Mouse (Mus musculus) megakaryocyte, embryonic 14.5 days (primary cell): ENCODE data around the gene Cela3b. TPM values are rescaled to one million over a fixed set of nuclear protein-coding genes. Genes with fewer than 3 reads are reported as not detected.

Source experiments
- H3K27me3 ChIP-seq: replicated peaks from 2 replicates; pipeline ENCODE3; 2012; ENCODE audit warnings: inconsistent platforms
- H3K36me3 ChIP-seq: replicated peaks from 2 replicates; pipeline ENCODE3; 2012; ENCODE audit warnings: low read length, inconsistent platforms, mixed read lengths
- H3K4me1 ChIP-seq: 2 replicates; pipeline ENCODE4 v1.6.1; 2012; ENCODE audit warnings: inconsistent platforms
- H3K4me3 ChIP-seq: replicated peaks from 2 replicates; pipeline ENCODE3; 2012; ENCODE audit warnings: moderate library complexity, mild to moderate bottlenecking, inconsistent platforms
- H3K9me3 ChIP-seq: 2 replicates; pipeline ENCODE4 v1.6.1; 2012; ENCODE audit warnings: inconsistent platforms
- FLI1 ChIP-seq: IDR thresholded peaks from 2 replicates; pipeline ENCODE4 v1.6.1; 2012; ENCODE audit warnings: low read length, inconsistent platforms, mixed read lengths
- GATA1 ChIP-seq: IDR thresholded peaks from 3 replicates; pipeline ENCODE4 v1.6.1; 2012; ENCODE audit warnings: mixed read lengths, low read length, inconsistent platforms, borderline replicate concordance
- polyA plus RNA-seq: library from polyadenylated mRNA; stranded (reverse); fragments of >175 nt; gene quantifications from 2 replicates; pipeline ENCODE4 v1.2.3, GENCODE M21; 2012; ENCODE audit warnings: low replicate concordance; ENCODE audit not compliant: insufficient read depth

Gene Cela3b
- polyA plus RNA-seq, 1 experiment: 0.47 TPM

DNA sequence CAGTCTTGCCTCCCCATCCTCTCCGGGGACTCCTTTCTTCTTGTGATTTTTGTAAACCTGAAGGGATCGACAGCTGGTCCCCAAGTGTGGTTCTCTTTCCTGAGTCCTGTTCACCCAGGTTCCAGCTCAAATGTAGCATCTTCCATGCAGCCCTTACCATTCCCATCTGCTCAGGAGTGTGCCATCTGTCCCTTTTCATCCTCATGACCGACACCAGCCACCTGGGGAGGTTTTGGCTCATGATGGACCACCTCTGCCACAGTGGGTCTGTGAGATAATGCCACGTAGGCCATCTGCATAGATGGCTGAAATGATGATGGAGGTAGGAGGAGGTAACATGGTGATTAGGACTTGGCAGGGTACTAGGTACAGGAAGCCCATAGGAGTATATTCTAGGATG lies 40.1 kb downstream of the Cela3b start:
- H3K4me3 ChIP-seq: no peak overlapping the region
- peaks cover 6% of the 10 kb centered on the region for H3K27me3 ChIP-seq
- H3K9me3 ChIP-seq: no peaks in the 10 kb centered on the region; the same call in 1 of the 2 replicates
- no peak for TF ChIP-seq FLI1
- TF ChIP-seq GATA1: no peak
- peaks cover 31% of the 10 kb centered on the region for H3K4me1 ChIP-seq
- peaks cover 9% of the 10 kb centered on the region for H3K36me3 ChIP-seq

DNA sequence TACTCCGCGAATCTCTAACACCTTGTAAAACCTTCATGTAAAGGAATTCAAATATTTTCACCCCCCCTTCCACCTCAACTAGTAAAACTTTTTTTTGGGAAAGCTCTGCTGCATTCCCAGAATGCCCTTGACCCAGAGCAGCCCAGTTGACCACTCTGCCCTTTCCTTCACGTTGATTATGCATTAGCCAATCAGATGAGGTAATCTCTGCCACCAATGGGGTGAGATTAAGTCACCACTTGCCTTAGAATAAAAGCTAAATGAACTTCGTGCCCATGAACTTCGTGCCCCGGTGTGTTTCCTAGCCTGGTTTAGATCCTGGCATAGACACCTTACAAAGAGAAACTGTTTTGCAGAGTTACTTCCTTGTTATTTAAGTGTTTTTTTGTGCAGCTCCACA lies 41.4 kb downstream of the Cela3b start:
- H3K27me3 ChIP-seq: peaks cover 6% of the 10 kb centered on the region
- H3K4me1 ChIP-seq: peaks cover 27% of the 10 kb centered on the region
- peak overlapping the region; percentile 100 for H3K4me3 ChIP-seq
- TF ChIP-seq GATA1 (no peak), FLI1 (no peak)
- H3K9me3 ChIP-seq: no peaks in the 10 kb centered on the region; the same call in 1 of the 2 replicates
- H3K36me3 ChIP-seq: peaks cover 9% of the 10 kb centered on the region

DNA sequence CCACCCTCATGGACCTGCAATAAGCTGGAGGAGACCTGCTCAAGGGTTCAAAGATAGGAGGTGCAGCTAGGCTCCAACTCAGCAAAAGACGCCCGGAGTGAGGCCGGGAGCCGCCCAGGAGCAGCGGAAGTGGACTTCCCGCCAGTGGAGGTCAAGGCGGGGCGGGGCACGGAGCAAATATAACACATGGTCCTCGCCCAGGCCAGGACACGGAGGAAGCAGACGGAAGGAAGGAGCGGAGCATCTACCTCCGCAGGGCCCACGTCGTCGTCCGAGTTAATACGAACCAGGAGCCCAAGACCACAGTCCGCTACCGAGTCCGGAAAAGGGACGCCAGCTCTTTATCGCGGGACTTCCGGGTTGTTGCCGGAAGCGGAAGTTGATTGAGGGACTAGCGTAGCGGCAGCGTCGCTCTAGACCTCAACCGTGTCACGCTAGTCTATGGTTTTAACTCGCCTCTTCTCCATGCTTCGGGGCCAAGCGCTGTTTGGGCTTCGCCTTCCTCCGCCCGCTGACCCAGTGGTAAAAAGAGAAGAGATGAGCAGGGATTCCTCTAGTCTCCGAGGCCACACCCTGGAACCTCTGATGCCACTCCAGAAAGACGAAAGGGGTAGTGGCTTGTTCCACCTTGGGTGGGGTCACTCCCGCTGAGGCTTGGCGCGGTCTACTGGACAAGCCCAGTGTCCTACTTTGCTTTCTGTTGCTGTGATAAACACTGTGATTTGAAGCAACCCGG lies 42.1 kb downstream of the Cela3b start:
- no peaks in the 10 kb centered on the region; the same call in 1 of the 2 replicates for H3K9me3 ChIP-seq
- peaks cover 4% of the 10 kb centered on the region for H3K27me3 ChIP-seq
- TF ChIP-seq GATA1 (no peak; the same call in 2 of the 3 replicates), FLI1 (peak; percentile 97; the same call in 1 of the 2 replicates)
- peak overlapping the region; percentile 100 for H3K4me3 ChIP-seq
- peaks cover 9% of the 10 kb centered on the region for H3K36me3 ChIP-seq
- H3K4me1 ChIP-seq: peaks cover 21% of the 10 kb centered on the region

DNA sequence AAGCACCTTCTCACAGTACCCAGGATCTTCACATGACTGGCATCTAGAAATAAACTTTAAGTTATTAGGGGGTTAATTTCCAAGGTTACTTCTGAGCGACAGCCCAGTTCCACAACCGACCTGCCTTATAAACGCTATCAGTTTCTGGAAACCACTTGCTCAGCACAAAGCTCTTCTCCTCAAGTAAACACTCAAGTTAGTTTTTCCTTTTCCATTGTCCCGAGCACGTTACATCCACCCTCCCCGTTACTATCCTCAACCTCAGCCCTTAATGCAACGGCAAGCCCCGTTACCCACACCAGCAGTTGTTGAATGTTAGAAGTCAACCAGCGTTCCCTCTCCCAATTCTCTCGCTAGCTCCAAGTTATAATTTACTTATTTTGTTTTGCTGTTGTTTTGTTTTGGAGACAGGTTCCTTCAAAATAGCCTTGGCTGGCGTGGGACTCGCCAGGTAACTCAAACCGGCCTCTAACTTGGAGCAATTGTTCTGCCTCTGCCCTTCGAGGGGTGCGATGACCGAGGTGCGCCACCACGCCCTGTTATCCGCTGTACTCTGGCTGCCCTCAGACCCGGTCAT lies 42.8 kb downstream of the Cela3b start:
- peaks cover 9% of the 10 kb centered on the region for H3K36me3 ChIP-seq
- H3K27me3 ChIP-seq: no peaks in the 10 kb centered on the region
- H3K9me3 ChIP-seq: no peaks in the 10 kb centered on the region; the same call in 1 of the 2 replicates
- peaks cover 16% of the 10 kb centered on the region for H3K4me1 ChIP-seq
- peak overlapping the region; percentile 100 for H3K4me3 ChIP-seq
- TF ChIP-seq FLI1 (no peak), GATA1 (no peak)

DNA sequence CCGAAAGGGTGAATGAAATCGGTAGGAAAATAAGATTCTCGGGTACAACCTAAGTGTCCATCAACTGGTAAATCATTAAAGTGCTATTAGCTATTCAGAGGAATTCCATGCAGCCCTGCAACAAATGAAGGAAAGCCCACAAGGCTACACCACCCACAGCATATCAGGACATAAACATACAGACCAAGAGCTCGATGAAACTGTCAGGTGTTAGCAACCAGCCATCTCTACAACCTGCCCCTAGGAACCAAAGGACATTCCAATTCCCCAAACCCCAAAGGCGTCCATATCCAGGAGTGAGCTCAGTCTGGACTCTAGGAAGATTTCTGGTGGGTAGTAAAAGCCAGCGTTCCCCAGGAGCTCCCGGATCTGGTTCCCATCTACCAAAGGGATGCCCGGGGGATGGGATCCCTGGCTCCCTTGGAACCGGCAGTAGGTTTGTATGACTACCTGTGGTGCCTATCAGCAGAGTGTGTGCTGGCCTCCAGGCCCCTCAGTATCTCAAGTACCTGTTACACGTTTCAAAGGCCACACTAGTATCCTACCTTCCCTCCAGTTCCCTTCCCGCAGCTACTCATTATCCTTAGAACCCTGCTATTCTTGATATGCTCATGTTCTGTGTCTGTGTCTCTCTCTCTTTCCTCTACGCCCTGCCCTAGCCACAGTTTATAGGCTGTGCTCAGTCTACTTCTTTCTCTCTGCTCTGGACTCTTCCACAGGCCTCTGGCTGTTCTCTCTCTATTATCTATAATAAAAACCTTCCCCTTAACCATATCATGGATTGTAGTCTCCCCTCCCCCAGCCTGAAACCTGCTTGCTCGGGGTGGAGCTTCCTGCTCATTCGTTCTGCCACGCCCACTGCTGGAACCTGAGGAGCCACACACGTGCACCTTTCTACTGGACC lies 49.4 kb downstream of the Cela3b start:
- peak overlapping the region; percentile 81 for H3K4me3 ChIP-seq
- no peak for TF ChIP-seq FLI1
- no peak for TF ChIP-seq GATA1
- H3K27me3 ChIP-seq: no peaks in the 10 kb centered on the region
- peaks cover 45% of the 10 kb centered on the region for H3K4me1 ChIP-seq
- H3K36me3 ChIP-seq: peaks cover 5% of the 10 kb centered on the region
- H3K9me3 ChIP-seq: no peaks in the 10 kb centered on the region

DNA sequence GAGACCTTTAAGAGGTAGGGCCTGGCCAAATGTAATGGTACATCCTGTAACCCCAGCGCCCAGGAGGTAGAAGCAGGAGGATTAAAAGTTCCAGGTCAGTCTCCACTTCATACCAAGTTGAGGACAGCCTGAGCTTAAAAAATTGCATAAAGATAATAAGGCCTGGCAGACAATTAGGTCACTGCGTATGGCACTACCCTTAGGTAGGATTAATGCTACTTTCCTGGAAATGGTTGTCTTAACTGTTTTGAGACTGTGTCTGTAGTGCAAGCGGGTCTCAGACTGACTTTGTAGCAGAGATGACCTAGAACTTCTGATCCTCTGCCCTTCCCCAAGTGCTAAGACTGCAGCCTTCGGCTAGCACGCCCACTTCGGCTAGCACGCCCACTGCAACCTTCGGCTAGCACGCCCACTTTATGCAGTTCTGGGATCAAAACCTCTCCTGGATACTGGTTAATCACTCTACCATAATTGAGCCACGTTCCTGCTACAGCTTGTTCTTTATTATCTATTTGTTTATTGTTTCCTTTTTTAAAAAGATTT lies 50.6 kb downstream of the Cela3b start:
- Histone ChIP-seq H3K4me3 (no peak overlapping the region), H3K9me3 (no peaks in the 10 kb centered on the region), H3K27me3 (no peaks in the 10 kb centered on the region), H3K4me1 (peaks cover 55% of the 10 kb centered on the region), H3K36me3 (peaks cover 5% of the 10 kb centered on the region)
- no peak for TF ChIP-seq GATA1
- no peak for TF ChIP-seq FLI1

DNA sequence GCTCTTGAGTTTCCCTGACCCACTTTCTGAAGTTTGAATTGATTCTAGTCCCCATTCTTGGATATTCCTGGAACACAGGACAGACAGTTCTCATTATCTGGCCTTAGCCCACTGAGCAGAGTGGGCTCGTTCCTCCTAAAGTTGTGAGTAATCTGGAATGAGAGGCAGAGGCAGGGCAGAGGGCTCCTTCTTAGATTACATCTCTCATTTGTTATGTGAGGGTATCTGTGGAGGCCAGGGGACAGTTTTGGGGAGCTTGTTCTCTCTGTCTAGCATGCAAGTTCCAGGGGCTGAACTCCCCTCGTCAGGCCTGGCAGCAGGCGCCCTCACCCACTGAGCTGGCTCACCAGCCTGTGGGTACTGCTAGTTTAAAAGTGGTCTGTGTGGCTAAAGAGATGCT lies 51.3 kb downstream of the Cela3b start:
- no peaks in the 10 kb centered on the region for H3K9me3 ChIP-seq
- TF ChIP-seq GATA1 (no peak), FLI1 (no peak)
- no peaks in the 10 kb centered on the region for H3K27me3 ChIP-seq
- H3K4me1 ChIP-seq: peaks cover 58% of the 10 kb centered on the region
- H3K4me3 ChIP-seq: no peak overlapping the region
- peaks cover 5% of the 10 kb centered on the region for H3K36me3 ChIP-seq

DNA sequence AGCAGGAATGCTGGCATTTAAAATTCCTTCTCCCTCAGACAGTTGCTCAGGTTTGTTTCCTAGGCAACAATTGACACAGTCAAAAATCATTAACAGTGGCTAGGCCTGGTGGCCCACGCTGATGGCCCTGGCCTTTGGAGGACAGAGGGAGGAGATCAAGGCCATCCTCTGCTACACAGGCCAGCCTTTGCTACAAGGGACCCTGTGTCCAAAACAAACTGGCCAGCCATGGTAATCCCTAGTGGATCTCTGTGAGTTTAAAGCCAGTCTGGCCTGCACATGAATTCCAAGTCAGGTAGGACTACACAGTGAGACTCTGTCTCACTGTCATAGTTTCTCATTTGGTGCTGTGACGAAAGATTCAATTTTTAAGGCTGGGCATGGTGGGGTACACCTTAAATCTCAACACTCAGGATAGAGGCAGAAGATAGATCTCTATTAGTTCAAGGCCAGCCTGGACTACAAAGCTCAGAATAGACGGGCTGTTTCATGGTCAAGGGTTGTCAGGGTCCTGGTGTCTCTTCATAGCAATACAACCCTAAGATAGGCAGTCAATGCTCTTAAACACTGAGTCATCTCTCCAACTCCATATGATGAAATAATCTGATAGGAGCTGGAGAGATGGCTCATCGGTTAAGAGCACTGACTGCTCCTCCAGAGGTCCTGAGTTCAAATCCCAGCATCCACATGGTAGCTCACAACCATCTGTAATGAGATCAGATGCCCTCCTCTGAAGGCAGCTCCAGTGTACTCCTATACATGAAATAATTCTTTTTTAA lies 52.6 kb downstream of the Cela3b start:
- H3K27me3 ChIP-seq: no peaks in the 10 kb centered on the region
- TF ChIP-seq FLI1 (no peak), GATA1 (no peak)
- no peak overlapping the region for H3K4me3 ChIP-seq
- no peaks in the 10 kb centered on the region for H3K9me3 ChIP-seq
- peaks cover 71% of the 10 kb centered on the region for H3K4me1 ChIP-seq
- H3K36me3 ChIP-seq: peaks cover 5% of the 10 kb centered on the region

DNA sequence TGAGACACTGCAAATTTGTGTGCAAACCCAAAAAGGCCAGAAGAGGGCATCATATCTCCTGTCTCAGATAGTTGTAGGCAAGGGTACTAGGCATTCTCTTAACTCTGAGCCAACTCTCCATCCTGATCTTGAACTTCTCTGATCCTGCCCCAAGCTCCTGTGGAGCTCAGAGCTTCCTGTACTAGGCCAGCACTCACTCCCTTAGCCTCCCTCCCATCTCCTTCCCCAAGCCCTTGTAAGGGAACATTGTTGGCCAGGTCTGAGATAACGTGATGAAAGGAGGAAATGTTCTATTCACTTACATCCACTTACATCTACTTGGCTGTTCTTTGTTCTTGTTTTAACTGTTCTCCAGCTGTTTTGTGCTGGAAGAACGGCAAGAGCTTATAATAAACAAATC lies 53.6 kb downstream of the Cela3b start:
- Histone ChIP-seq H3K27me3 (no peaks in the 10 kb centered on the region), H3K36me3 (peaks cover 5% of the 10 kb centered on the region), H3K4me1 (peaks cover 80% of the 10 kb centered on the region), H3K4me3 (peak overlapping the region; percentile 29), H3K9me3 (no peaks in the 10 kb centered on the region)
- no peak for TF ChIP-seq FLI1
- TF ChIP-seq GATA1: no peak
